Mouse (Mus musculus): ENCODE measurements around the gene Epb41l5. TPM values are rescaled to one million over a fixed set of nuclear protein-coding genes. Genes with fewer than 3 reads are reported as not detected.

Gene Epb41l5
- polyA plus RNA-seq, 1 experiment from 2014 or later = 15.3 TPM

DNA sequence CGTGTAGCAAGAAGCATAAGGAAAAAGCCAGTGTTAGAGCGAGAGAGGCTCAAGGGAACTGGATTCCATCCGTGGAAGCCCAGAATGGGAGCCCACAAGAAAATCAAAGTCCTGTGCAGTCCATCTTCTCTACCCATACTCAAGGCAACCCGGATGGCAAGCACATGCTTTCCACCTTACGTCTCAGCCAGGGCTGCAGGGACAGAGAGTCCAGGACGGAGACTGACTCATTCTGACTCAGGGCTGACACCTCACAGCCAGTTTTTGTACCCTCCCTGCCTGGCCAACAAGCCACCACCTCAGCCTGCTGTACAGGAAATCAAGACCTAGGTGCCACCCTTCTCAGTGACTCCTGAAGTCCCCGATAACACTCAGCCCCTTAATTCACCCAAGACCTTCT, 139.3 kb downstream of the Epb41l5 start:
- no peak overlapping the region for H3K4me2 ChIP-seq (ENCODE audit: low read length)
- no peak for ATAC-seq (ENCODE audit: insufficient number of reproducible peaks, insufficient read depth, low FRiP score, low read depth)
- no peaks in the 10 kb centered on the region for H3K36me3 ChIP-seq (ENCODE audit: control insufficient read depth, insufficient read depth, low read length)
- H3K27me3 ChIP-seq (ENCODE audit: control insufficient read depth, insufficient read depth, low read length) = no peaks in the 10 kb centered on the region
- peaks cover 23 to 37% of the 10 kb centered on the region in 2 experiments for H3K4me1 ChIP-seq (ENCODE audit: control insufficient read depth in 2 of 2, insufficient read depth in 2 of 2, low read length in 2 of 2)
- WGBS = 76% methylated on average over 7 of the region's 7 CpGs
- peak overlapping the region in 1 of 2 experiments; percentile 37; a peak in 1 of 4 replicates for H3K27ac ChIP-seq (replicated peaks in 1 of 2; ENCODE audit: control insufficient read depth in 1 of 2, insufficient read depth in 1 of 2, low read depth in 2 of 2, low read length in 2 of 2)
- no peak overlapping the region for H3K9ac ChIP-seq (ENCODE audit: low read length)
- no peak overlapping the region for H3K4me3 ChIP-seq (ENCODE audit: control insufficient read depth in 1 of 2, insufficient read depth in 1 of 2, low read depth in 1 of 2, low read length in 2 of 2)
- no peaks in the 10 kb centered on the region for H3K9me3 ChIP-seq (ENCODE audit: control insufficient read depth, low read length)

DNA sequence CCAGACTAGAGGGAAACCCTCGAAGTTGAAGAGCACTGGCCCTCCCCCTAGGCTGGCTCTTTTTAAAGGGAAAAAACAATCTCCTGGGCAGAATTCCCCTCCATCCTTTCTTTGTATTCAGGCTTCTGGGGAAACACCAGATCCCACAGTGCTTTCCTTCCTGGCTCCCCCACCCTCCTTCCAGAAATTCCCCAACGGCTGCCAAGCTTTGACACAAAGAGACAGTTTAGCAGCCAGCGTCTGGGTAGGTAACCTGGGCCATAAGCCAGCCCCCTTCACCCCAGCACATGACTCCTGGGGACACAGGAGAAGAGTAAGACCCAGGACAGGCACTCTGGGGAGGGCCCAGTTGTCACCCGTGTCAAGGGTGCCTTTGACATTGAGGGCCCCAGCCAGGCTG, 140.3 kb downstream of the Epb41l5 start:
- 33% methylated on average over 4 of the region's 4 CpGs for WGBS
- Histone ChIP-seq H3K9me3 (ENCODE audit: control insufficient read depth, low read length) (no peaks in the 10 kb centered on the region), H3K9ac (ENCODE audit: low read length) (peak overlapping the region; percentile 4; the same call in 1 of the 2 replicates), H3K4me1 (ENCODE audit: control insufficient read depth in 2 of 2, insufficient read depth in 2 of 2, low read length in 2 of 2) (peaks cover 23 to 37% of the 10 kb centered on the region in 2 experiments), H3K27me3 (ENCODE audit: control insufficient read depth, insufficient read depth, low read length) (no peaks in the 10 kb centered on the region), H3K27ac (replicated peaks in 1 of 2; ENCODE audit: control insufficient read depth in 1 of 2, insufficient read depth in 1 of 2, low read depth in 2 of 2, low read length in 2 of 2) (peak overlapping the region; percentile 46 to 83), H3K4me3 (ENCODE audit: control insufficient read depth in 1 of 2, insufficient read depth in 1 of 2, low read depth in 1 of 2, low read length in 2 of 2) (no peak overlapping the region), H3K4me2 (ENCODE audit: low read length) (no peak overlapping the region), H3K36me3 (ENCODE audit: control insufficient read depth, insufficient read depth, low read length) (no peaks in the 10 kb centered on the region)
- no peak for ATAC-seq (ENCODE audit: insufficient number of reproducible peaks, insufficient read depth, low FRiP score, low read depth)

DNA sequence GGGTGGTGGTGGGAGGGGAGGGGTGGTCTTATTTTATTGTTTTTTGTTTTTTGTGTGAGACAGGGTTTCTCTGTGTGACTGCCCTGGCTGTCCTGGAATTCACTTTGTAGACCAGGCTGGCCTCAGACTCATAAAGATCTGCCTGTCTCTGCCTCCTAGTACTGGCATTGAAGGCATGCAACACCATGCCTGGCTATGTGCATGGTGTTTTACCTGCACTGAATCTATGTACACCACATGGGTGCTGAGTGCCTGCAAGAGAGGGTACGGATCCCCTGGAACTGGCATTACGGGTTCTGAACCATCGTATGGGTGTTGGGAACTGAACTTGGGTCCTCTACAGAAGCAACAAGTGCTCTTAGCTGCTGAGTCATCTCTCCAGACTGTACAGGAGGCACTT, 142.8 kb downstream of the Epb41l5 start:
- H3K36me3 ChIP-seq (ENCODE audit: control insufficient read depth, insufficient read depth, low read length) = 0 out of 2 replicates have a peak, but pooled peaks cover 3% of the 10 kb centered on the region
- 93% methylated on average over 3 of the region's 3 CpGs for WGBS
- H3K9ac ChIP-seq (ENCODE audit: low read length) = no peak overlapping the region
- H3K9me3 ChIP-seq (ENCODE audit: control insufficient read depth, low read length) = no peaks in the 10 kb centered on the region
- ATAC-seq (ENCODE audit: insufficient number of reproducible peaks, insufficient read depth, low FRiP score, low read depth) = no peak
- no peaks in the 10 kb centered on the region for H3K27me3 ChIP-seq (ENCODE audit: control insufficient read depth, insufficient read depth, low read length)
- H3K4me2 ChIP-seq (ENCODE audit: low read length) = no peak overlapping the region
- H3K4me3 ChIP-seq (ENCODE audit: control insufficient read depth in 1 of 2, insufficient read depth in 1 of 2, low read depth in 1 of 2, low read length in 2 of 2) = no peak overlapping the region
- H3K4me1 ChIP-seq (ENCODE audit: control insufficient read depth in 2 of 2, insufficient read depth in 2 of 2, low read length in 2 of 2) = peaks cover 32 to 58% of the 10 kb centered on the region in 2 experiments
- H3K27ac ChIP-seq (replicated peaks in 1 of 2; ENCODE audit: control insufficient read depth in 1 of 2, insufficient read depth in 1 of 2, low read depth in 2 of 2, low read length in 2 of 2) = no peak overlapping the region

DNA sequence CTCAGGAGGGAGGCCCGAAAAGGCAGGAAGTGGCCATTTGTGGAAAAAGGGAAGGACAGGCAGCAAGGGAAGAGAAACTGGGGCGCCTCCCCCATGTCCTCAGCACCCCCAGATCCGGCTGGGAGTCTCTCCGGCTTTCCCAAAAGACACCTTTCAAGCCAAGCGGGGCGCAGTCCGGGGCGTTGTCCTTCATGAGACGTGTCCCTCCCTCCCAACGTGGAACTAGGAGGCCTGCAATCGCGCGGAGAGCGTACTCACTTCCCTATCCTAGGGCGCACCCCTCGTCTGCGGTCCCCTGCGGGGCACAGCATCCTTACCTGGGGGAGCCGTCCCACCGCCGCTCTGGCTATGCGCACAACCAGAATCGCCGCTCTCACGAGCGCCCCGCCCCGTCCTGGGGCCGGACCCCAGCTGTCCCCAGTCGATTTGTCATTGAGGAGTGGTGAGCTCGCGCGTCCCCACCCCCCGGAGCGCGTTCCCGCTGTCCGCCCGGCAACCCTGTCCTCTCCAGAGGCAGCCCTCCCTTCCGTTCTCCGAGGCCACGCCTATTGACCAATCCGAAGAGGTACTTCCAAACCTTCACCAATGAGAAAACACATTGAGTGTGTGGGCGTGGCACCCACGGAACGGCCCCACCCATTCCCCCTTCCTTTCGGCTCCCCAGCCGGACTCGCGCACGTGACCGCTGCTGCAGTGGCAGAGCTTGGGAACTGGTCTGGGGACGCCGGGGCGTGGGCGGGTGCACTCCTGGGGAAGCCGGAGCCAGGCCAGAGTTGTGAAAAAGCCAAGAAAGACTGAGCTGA, 144.3 kb downstream of the Epb41l5 start, which contains the start of gene Ralb:
Gene Ralb (minus strand): TSS at position 535 of the 803 bp plus-strand sequence.
- peak; percentile 99 for ATAC-seq (ENCODE audit: insufficient number of reproducible peaks, insufficient read depth, low FRiP score, low read depth)
- H3K36me3 ChIP-seq (ENCODE audit: control insufficient read depth, insufficient read depth, low read length) = peaks cover 12% of the 10 kb centered on the region; the same call in 1 of the 2 replicates
- under 1% methylated on average over 57 of the region's 57 CpGs for WGBS
- H3K9ac ChIP-seq (ENCODE audit: low read length) = peak within 1 kb of the TSS; percentile 89
- peak within 1 kb of the TSS; percentile 70 to 81 for H3K4me3 ChIP-seq (ENCODE audit: control insufficient read depth in 1 of 2, insufficient read depth in 1 of 2, low read depth in 1 of 2, low read length in 2 of 2)
- H3K27me3 ChIP-seq (ENCODE audit: control insufficient read depth, insufficient read depth, low read length) = no peaks in the 10 kb centered on the region
- peaks cover 27 to 48% of the 10 kb centered on the region in 2 experiments for H3K4me1 ChIP-seq (ENCODE audit: control insufficient read depth in 2 of 2, insufficient read depth in 2 of 2, low read length in 2 of 2)
- H3K27ac ChIP-seq (replicated peaks in 1 of 2; ENCODE audit: control insufficient read depth in 1 of 2, insufficient read depth in 1 of 2, low read depth in 2 of 2, low read length in 2 of 2) = peak within 1 kb of the TSS; percentile 86 to 88
- peak within 1 kb of the TSS; percentile 69 for H3K4me2 ChIP-seq (ENCODE audit: low read length)
- no peaks in the 10 kb centered on the region for H3K9me3 ChIP-seq (ENCODE audit: control insufficient read depth, low read length)

DNA sequence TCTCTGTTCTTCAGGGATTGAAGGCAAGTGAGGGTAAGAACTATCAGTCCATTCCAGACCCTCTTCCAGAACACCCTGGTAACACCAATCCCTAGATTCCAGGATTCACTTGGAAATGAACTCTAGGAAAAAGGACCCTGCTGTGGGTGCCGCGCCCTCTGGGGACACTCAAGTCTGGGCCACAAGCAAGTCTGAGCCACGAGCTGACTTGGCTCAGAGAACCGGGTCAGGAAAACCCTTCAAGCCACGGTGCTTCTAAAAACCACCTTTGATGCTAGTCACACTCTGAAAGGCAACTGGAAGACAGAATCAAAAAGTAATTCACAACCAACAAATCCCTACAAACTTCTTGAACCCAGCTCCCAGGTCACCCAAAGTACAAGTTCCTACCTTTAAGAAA, 145.0 kb downstream of the Epb41l5 start:
- Histone ChIP-seq H3K4me2 (ENCODE audit: low read length) (peak overlapping the region; percentile 67), H3K9ac (ENCODE audit: low read length) (peak overlapping the region; percentile 89), H3K27ac (replicated peaks in 1 of 2; ENCODE audit: control insufficient read depth in 1 of 2, insufficient read depth in 1 of 2, low read depth in 2 of 2, low read length in 2 of 2) (peak overlapping the region; percentile 86 to 88), H3K9me3 (ENCODE audit: control insufficient read depth, low read length) (no peaks in the 10 kb centered on the region), H3K36me3 (ENCODE audit: control insufficient read depth, insufficient read depth, low read length) (peaks cover 18% of the 10 kb centered on the region; the same call in 1 of the 2 replicates), H3K4me1 (ENCODE audit: control insufficient read depth in 2 of 2, insufficient read depth in 2 of 2, low read length in 2 of 2) (peaks cover 28 to 45% of the 10 kb centered on the region in 2 experiments), H3K27me3 (ENCODE audit: control insufficient read depth, insufficient read depth, low read length) (no peaks in the 10 kb centered on the region), H3K4me3 (ENCODE audit: control insufficient read depth in 1 of 2, insufficient read depth in 1 of 2, low read depth in 1 of 2, low read length in 2 of 2) (peak overlapping the region; percentile 70 to 81)
- no peak for ATAC-seq (ENCODE audit: insufficient number of reproducible peaks, insufficient read depth, low FRiP score, low read depth)
- WGBS = 0% methylated on average over 5 of the region's 5 CpGs

DNA sequence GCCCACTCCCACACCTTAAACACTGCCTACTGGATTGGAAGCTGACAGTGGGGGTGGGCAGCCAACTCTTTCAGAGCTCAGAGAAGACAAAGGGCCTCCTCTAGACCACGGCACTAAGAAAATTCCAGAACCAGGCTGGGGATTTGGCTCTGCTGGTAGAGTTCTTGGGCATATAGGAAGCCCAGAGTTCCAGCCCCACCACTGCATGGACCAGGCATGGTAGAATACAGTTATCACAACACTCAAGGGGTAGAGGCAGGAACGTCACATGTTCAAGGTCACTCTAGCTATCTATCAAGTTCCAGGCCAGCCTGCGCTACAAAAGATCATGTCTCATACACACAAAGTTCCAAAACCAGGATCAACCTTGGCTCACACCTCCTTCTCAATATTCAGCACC, 145.6 kb downstream of the Epb41l5 start:
- peak overlapping the region; percentile 86 to 88 for H3K27ac ChIP-seq (replicated peaks in 1 of 2; ENCODE audit: control insufficient read depth in 1 of 2, insufficient read depth in 1 of 2, low read depth in 2 of 2, low read length in 2 of 2)
- WGBS = 22% methylated on average over 3 of the region's 3 CpGs
- peak overlapping the region; percentile 67 for H3K4me2 ChIP-seq (ENCODE audit: low read length)
- H3K9me3 ChIP-seq (ENCODE audit: control insufficient read depth, low read length) = no peaks in the 10 kb centered on the region
- peaks cover 28 to 49% of the 10 kb centered on the region in 2 experiments for H3K4me1 ChIP-seq (ENCODE audit: control insufficient read depth in 2 of 2, insufficient read depth in 2 of 2, low read length in 2 of 2)
- no peak for ATAC-seq (ENCODE audit: insufficient number of reproducible peaks, insufficient read depth, low FRiP score, low read depth)
- H3K9ac ChIP-seq (ENCODE audit: low read length) = peak overlapping the region; percentile 89
- H3K4me3 ChIP-seq (ENCODE audit: control insufficient read depth in 1 of 2, insufficient read depth in 1 of 2, low read depth in 1 of 2, low read length in 2 of 2) = peak overlapping the region; percentile 70 to 81
- peaks cover 18% of the 10 kb centered on the region; the same call in 1 of the 2 replicates for H3K36me3 ChIP-seq (ENCODE audit: control insufficient read depth, insufficient read depth, low read length)
- H3K27me3 ChIP-seq (ENCODE audit: control insufficient read depth, insufficient read depth, low read length) = no peaks in the 10 kb centered on the region

DNA sequence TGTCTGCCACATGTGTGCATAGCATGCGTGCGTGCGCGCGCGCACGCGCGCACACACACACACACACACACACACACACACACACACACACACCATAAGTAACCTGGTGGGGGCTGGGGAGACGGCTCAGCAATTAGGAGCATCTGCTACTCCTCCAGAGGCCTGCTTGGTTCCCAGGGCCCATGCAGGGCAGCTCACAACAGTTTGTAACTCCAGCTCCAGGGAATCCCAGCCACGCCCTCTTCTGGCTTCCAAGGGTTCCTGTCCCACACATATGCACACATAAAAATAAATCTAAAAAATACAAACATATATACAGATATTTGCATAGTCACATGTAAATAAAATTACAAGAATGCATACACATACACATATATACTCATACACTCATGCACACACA, 146.1 kb downstream of the Epb41l5 start:
- Histone ChIP-seq H3K36me3 (ENCODE audit: control insufficient read depth, insufficient read depth, low read length) (peaks cover 18% of the 10 kb centered on the region; the same call in 1 of the 2 replicates), H3K4me3 (ENCODE audit: control insufficient read depth in 1 of 2, insufficient read depth in 1 of 2, low read depth in 1 of 2, low read length in 2 of 2) (peak overlapping the region; percentile 70 to 81), H3K4me2 (ENCODE audit: low read length) (peak overlapping the region; percentile 67), H3K4me1 (ENCODE audit: control insufficient read depth in 2 of 2, insufficient read depth in 2 of 2, low read length in 2 of 2) (peaks cover 27 to 48% of the 10 kb centered on the region in 2 experiments), H3K9me3 (ENCODE audit: control insufficient read depth, low read length) (no peaks in the 10 kb centered on the region), H3K27me3 (ENCODE audit: control insufficient read depth, insufficient read depth, low read length) (no peaks in the 10 kb centered on the region), H3K9ac (ENCODE audit: low read length) (peak overlapping the region; percentile 89), H3K27ac (replicated peaks in 1 of 2; ENCODE audit: control insufficient read depth in 1 of 2, insufficient read depth in 1 of 2, low read depth in 2 of 2, low read length in 2 of 2) (peak overlapping the region in 1 of 2 experiments; percentile 88; a peak in 2 of 4 replicates)
- 86% methylated on average over 11 of the region's 11 CpGs for WGBS
- ATAC-seq (ENCODE audit: insufficient number of reproducible peaks, insufficient read depth, low FRiP score, low read depth) = no peak

All from heart, embryonic 14.5 days (tissue).